Mouse (Mus musculus) erythroblast, embryonic 14.5 days (primary cell): ENCODE data around the gene Lrrc17.

ENCODE experiments used
- GATA1 ChIP-seq: IDR thresholded peaks from 2 replicates; pipeline ENCODE4 v1.6.1; 2012; ENCODE audit warnings: low read length, inconsistent platforms, mixed read lengths
- TAL1 ChIP-seq: IDR thresholded peaks from 3 replicates; pipeline ENCODE4 v1.6.1; 2012; ENCODE audit warnings: low read length, inconsistent platforms, mixed read lengths

GRCm38 (mm10) chr5:21567784-21568183 is 24.4 kb downstream of the Lrrc17 start:
- TF ChIP-seq TAL1 (no peak), GATA1 (no peak)
